Mouse (Mus musculus): Measurements from ENCODE around the gene Axl. TPM values are rescaled to one million over a fixed set of nuclear protein-coding genes. Genes with fewer than 3 reads are reported as not detected.

Gene Axl
- polyA plus RNA-seq, 1 experiment = 75.0 TPM

DNA sequence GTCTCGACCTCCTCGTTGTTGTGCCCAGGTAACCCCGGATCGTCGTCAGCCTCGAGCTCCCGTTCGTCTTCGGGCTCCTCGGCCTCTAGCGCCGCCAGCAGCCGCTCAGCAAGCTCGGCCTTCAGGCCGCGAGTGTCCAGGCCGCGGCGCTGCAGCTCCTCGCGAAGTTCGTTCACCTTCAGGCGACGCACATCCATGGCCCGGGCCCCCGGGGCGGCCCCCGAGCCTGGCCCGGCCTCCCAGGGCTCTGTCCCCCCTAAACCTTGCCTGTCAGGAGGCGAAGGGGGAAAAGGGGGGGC is 34.1 kb downstream of the Axl start:
- WGBS = under 1% methylated on average over 30 of the region's 30 CpGs
- H3K27me3 ChIP-seq (ENCODE audit: control insufficient read depth, insufficient read depth, low read length) = no peaks in the 10 kb centered on the region
- no peak for DNase-seq
- TF ChIP-seq POLR2A (IDR thresholded peaks at IDR 0.05; ENCODE audit: control insufficient read depth, extremely low read depth, insufficient read depth, low read length, poor library complexity) = no peak; the same call in 1 of the 2 replicates
- peak; percentile 54; the same call in 1 of the 2 replicates for TF ChIP-seq CTCF (IDR thresholded peaks at IDR 0.05; ENCODE audit: borderline replicate concordance, control insufficient read depth, extremely low read depth, insufficient read depth, low read length, poor library complexity)
- H3K4me3 ChIP-seq (ENCODE audit: control insufficient read depth, insufficient read depth, low read length) = peak overlapping the region; percentile 82
- peak overlapping the region; percentile 72 for H3K27ac ChIP-seq (ENCODE audit: control insufficient read depth, insufficient read depth, low read length)
- peaks cover 13% of the 10 kb centered on the region for H3K36me3 ChIP-seq (ENCODE audit: control insufficient read depth, insufficient read depth, low read length)
- peaks cover 10% of the 10 kb centered on the region; the same call in 1 of the 2 replicates for H3K4me1 ChIP-seq (replicated peaks; ENCODE audit: control insufficient read depth, insufficient read depth, low read length)

DNA sequence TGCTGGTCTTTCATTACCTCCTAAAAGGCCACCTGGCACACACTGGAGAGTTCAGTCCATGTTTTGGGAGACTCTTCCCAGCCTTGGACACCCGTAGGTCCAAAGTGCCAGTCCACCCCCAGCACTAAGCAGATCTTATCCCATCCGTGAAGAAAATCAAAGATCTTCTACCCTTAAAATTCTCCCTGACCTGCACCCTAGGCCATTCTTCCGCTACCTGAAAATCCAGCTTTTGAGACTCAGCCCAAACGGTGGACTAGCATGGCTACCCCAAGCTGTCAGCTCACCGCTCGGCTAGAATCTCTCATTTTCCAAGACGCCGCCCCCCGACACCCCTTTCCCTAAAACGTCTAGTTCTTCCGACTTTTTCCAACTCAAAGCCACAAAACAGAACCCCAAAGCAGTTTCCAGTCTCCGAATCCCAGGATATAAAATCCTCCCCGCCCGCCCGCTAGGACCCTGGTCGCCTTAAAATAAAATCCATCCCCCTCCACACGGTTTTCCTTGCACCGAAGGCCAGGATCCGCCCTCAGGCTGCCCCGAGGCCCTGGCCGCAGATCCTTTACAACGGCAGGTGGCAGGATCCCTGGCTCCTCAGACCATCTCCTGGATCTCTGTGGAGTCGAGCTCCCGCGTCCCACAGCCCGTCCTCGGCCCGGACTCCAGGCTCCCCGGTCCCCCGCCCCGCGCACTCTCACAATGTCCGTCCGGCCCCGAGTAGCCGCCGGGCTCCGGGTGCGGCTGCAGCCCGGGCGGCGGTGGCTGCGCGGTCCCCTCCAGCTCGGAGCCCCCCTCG is 34.7 kb downstream of the Axl start:
- H3K4me3 ChIP-seq (ENCODE audit: control insufficient read depth, insufficient read depth, low read length) = peak overlapping the region; percentile 82
- TF ChIP-seq CTCF (IDR thresholded peaks at IDR 0.05; ENCODE audit: borderline replicate concordance, control insufficient read depth, extremely low read depth, insufficient read depth, low read length, poor library complexity) (no peak), POLR2A (IDR thresholded peaks at IDR 0.05; ENCODE audit: control insufficient read depth, extremely low read depth, insufficient read depth, low read length, poor library complexity) (no peak)
- WGBS = under 1% methylated on average over 46 of the region's 46 CpGs
- peak overlapping the region; percentile 72 for H3K27ac ChIP-seq (ENCODE audit: control insufficient read depth, insufficient read depth, low read length)
- H3K27me3 ChIP-seq (ENCODE audit: control insufficient read depth, insufficient read depth, low read length) = no peaks in the 10 kb centered on the region
- peaks cover 19% of the 10 kb centered on the region for H3K36me3 ChIP-seq (ENCODE audit: control insufficient read depth, insufficient read depth, low read length)
- peaks cover 10% of the 10 kb centered on the region; the same call in 1 of the 2 replicates for H3K4me1 ChIP-seq (replicated peaks; ENCODE audit: control insufficient read depth, insufficient read depth, low read length)
- DNase-seq = peak; percentile 33

DNA sequence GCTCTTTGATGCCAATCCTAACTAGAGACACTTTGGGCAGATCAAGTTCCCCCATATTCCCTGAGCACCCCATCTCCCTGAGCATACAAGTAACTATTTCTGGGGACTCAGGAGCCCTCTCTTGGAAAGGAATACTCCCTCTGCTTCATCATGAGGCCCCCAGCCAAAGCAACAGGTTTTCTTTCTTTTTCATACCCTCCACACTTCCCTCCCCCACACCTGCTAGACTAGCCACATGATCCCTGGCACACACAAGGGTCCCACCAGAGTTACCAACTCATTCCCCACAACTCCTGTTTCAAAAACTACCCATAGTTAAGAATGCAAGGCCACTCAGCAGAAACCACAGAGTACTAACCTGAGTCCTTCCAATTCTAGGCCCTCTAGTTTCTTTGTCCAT is 35.4 kb downstream of the Axl start:
- H3K27ac ChIP-seq (ENCODE audit: control insufficient read depth, insufficient read depth, low read length) = no peak overlapping the region

DNA sequence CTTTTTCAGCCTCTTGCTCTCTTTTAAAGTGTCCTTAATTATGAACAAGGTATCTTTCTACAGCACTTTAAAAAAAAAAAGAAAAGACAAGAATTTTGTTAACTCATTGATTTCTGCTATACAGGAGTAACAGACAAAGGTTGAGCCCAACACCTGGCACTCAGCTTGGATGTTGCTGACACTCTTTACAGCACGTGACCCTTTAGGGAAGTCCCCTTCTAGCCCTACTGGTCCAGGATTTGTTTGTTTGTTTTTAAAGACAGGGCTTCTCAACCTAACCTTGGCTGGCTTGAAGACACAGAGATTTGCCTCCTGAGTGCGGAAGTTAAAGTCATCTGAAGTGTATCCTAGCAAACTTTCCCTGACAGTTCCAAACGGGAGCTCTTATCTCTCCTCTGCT is 41.7 kb downstream of the Axl start:
- Histone ChIP-seq H3K36me3 (ENCODE audit: control insufficient read depth, insufficient read depth, low read length) (peaks cover 85% of the 10 kb centered on the region), H3K4me1 (replicated peaks; ENCODE audit: control insufficient read depth, insufficient read depth, low read length) (no peaks in the 10 kb centered on the region), H3K27me3 (ENCODE audit: control insufficient read depth, insufficient read depth, low read length) (no peaks in the 10 kb centered on the region), H3K27ac (ENCODE audit: control insufficient read depth, insufficient read depth, low read length) (no peak overlapping the region), H3K4me3 (ENCODE audit: control insufficient read depth, insufficient read depth, low read length) (no peak overlapping the region)
- no peak for DNase-seq
- 90% methylated on average over 3 of the region's 3 CpGs for WGBS
- TF ChIP-seq POLR2A (IDR thresholded peaks at IDR 0.05; ENCODE audit: control insufficient read depth, extremely low read depth, insufficient read depth, low read length, poor library complexity) = no peak
- no peak for TF ChIP-seq CTCF (IDR thresholded peaks at IDR 0.05; ENCODE audit: borderline replicate concordance, control insufficient read depth, extremely low read depth, insufficient read depth, low read length, poor library complexity)

More for the DNA sequence above, 35.4 kb downstream of the Axl start:
- Histone ChIP-seq H3K27me3 (ENCODE audit: control insufficient read depth, insufficient read depth, low read length) (no peaks in the 10 kb centered on the region), H3K4me1 (replicated peaks; ENCODE audit: control insufficient read depth, insufficient read depth, low read length) (peaks cover 10% of the 10 kb centered on the region; the same call in 1 of the 2 replicates), H3K4me3 (ENCODE audit: control insufficient read depth, insufficient read depth, low read length) (no peak overlapping the region), H3K36me3 (ENCODE audit: control insufficient read depth, insufficient read depth, low read length) (peaks cover 26% of the 10 kb centered on the region)
- DNase-seq = no peak
- TF ChIP-seq POLR2A (IDR thresholded peaks at IDR 0.05; ENCODE audit: control insufficient read depth, extremely low read depth, insufficient read depth, low read length, poor library complexity) (no peak), CTCF (IDR thresholded peaks at IDR 0.05; ENCODE audit: borderline replicate concordance, control insufficient read depth, extremely low read depth, insufficient read depth, low read length, poor library complexity) (no peak)

DNA sequence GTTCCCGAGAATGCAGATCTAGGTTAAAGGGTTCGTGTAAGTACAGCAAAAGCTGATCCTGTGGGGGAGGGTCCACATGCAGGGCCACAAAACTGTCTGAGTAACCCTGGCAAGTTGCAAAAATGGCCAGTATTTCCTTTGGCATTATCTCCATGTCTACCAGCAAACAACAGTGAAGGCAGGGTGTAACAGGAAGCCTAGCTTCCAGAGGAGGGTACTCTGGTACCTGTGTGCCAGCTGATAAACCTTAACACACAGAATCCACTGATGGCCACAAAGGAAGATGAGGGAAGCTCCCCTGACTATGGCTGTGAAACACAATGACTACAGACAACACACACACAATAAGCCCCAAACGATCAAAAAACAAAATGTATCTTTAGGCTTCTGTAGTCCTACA is 50.2 kb downstream of the Axl start:
- H3K27ac ChIP-seq (ENCODE audit: control insufficient read depth, insufficient read depth, low read length) = no peak overlapping the region
- TF ChIP-seq CTCF (IDR thresholded peaks at IDR 0.05; ENCODE audit: borderline replicate concordance, control insufficient read depth, extremely low read depth, insufficient read depth, low read length, poor library complexity) = no peak
- no peak for TF ChIP-seq POLR2A (IDR thresholded peaks at IDR 0.05; ENCODE audit: control insufficient read depth, extremely low read depth, insufficient read depth, low read length, poor library complexity)
- H3K27me3 ChIP-seq (ENCODE audit: control insufficient read depth, insufficient read depth, low read length) = no peaks in the 10 kb centered on the region
- no peak overlapping the region for H3K4me3 ChIP-seq (ENCODE audit: control insufficient read depth, insufficient read depth, low read length)
- peaks cover 94% of the 10 kb centered on the region for H3K36me3 ChIP-seq (ENCODE audit: control insufficient read depth, insufficient read depth, low read length)
- 95% methylated on average over 3 of the region's 3 CpGs for WGBS
- no peak for DNase-seq
- no peaks in the 10 kb centered on the region for H3K4me1 ChIP-seq (replicated peaks; ENCODE audit: control insufficient read depth, insufficient read depth, low read length)

DNA sequence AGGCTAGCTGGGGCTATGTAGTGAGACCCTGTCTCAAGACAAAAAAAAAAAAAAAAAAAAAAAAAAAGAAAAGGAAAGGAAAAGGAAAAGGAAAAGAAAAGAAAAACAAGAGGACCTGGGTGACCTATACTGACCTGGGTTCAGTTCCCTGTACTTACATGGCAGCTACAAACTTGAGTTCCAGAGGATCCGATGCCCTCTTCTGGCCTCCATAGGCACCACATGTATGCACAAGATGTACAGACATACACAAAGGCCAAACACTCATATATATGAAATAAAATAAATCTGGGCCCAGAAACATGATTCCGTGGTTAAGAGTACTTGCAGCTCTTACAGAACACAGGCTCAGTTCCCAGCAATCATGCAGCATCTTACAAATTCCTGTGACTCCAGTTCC is 51.6 kb downstream of the Axl start:
- no peak for DNase-seq
- Histone ChIP-seq H3K4me3 (ENCODE audit: control insufficient read depth, insufficient read depth, low read length) (no peak overlapping the region), H3K27me3 (ENCODE audit: control insufficient read depth, insufficient read depth, low read length) (no peaks in the 10 kb centered on the region), H3K4me1 (replicated peaks; ENCODE audit: control insufficient read depth, insufficient read depth, low read length) (no peaks in the 10 kb centered on the region), H3K27ac (ENCODE audit: control insufficient read depth, insufficient read depth, low read length) (no peak overlapping the region), H3K36me3 (ENCODE audit: control insufficient read depth, insufficient read depth, low read length) (peaks cover 94% of the 10 kb centered on the region)
- TF ChIP-seq CTCF (IDR thresholded peaks at IDR 0.05; ENCODE audit: borderline replicate concordance, control insufficient read depth, extremely low read depth, insufficient read depth, low read length, poor library complexity) (no peak), POLR2A (IDR thresholded peaks at IDR 0.05; ENCODE audit: control insufficient read depth, extremely low read depth, insufficient read depth, low read length, poor library complexity) (no peak)
- 95% methylated on average over 2 of the region's 2 CpGs for WGBS
